8 mouse cellular contexts compared by ENCODE assay signal in genomic region chr5:120865336-120865860, GRCm38 (mm10). TPM values are rescaled to one million over a fixed set of nuclear protein-coding genes. Genes with fewer than 3 reads are reported as not detected.
DNase-seq lines count a peak whose midpoint lies in the region; TF ChIP-seq lines count a peak whose summit lies in the region.
"Had no signal": no experiment of that assay in that cellular context is flagged by ENCODE, and none has a peak within 500 bp of the region (broad histone marks: within the 10 kb centered on the region; RNA-seq: fewer than 3 reads in every experiment).

No protein-coding gene starts in this region.

- H3K27ac ChIP-seq in left cerebral cortex, adult 2 months, result no peak overlapping the region
- H3K27ac ChIP-seq in ES-Bruce4 (ENCODE audit: insufficient read depth, low read length), result no peak overlapping the region

- H3K9me3 ChIP-seq in ES-Bruce4 (replicated peaks; ENCODE audit: control insufficient read depth, insufficient read depth, low read length, poor library complexity, severe bottlenecking), result peaks cover 4% of the 10 kb centered on the region; the same call in 1 of the 2 replicates

- DNase-seq in left cerebral cortex, adult 2 months (ENCODE audit: extremely low spot score in 1 of 2, low spot score in 2 of 2), result no peak
- no peak for DNase-seq in left cerebral cortex, adult 8-10 months (ENCODE audit: low spot score in 2 of 2)
- DNase-seq in ZHBTc4 (ENCODE audit: low read depth, low spot score) (peak; percentile 88), MN1 (ENCODE audit: low spot score) (no peak)
- DNase-seq in mesoderm, embryonic 11.5 days (ENCODE audit: low read depth, low spot score), result peak; percentile 36
- no peak for DNase-seq in gastrocnemius, postnatal 25 days

- intact Hi-C loops in left cerebral cortex, adult 2 months (cut with DNase I), result no loop called here

- TF ChIP-seq POLR2A in ES-Bruce4 (IDR thresholded peaks at IDR 0.05; ENCODE audit: insufficient read depth, low read length), result no peak

- no peaks in the 10 kb centered on the region for H3K4me1 ChIP-seq in ES-Bruce4 (ENCODE audit: control insufficient read depth, insufficient read depth, low read length)

- no peak overlapping the region for H3K4me3 ChIP-seq in left cerebral cortex, adult 2 months
- H3K4me3 ChIP-seq in ES-Bruce4 (ENCODE audit: low read depth, low read length), result no peak overlapping the region
- H3K4me3 ChIP-seq: erythroblast, embryonic 14.5 days had no signal

- no peaks in the 10 kb centered on the region for H3K27me3 ChIP-seq in ES-Bruce4 (ENCODE audit: control insufficient read depth, insufficient read depth, low read length, poor library complexity, severe bottlenecking)

- no peak for TF ChIP-seq EP300 in ES-Bruce4 (IDR thresholded peaks at IDR 0.05; ENCODE audit: insufficient read depth, low read depth, low read length)

- no peak overlapping the region for H3K9ac ChIP-seq in ES-Bruce4 (ENCODE audit: low read depth, poor library complexity, severe bottlenecking)

- H3K36me3 ChIP-seq in ES-Bruce4 (ENCODE audit: control insufficient read depth, insufficient read depth, low read length, poor library complexity, severe bottlenecking), result no peaks in the 10 kb centered on the region

- TF ChIP-seq CTCF in left cerebral cortex, adult 2 months (IDR thresholded peaks at IDR 0.05), result peak; percentile 38
- TF ChIP-seq CTCF in ES-Bruce4 (IDR thresholded peaks at IDR 0.05; ENCODE audit: low read depth, low read length), result peak; percentile 36

RNA-seq across cellular contexts. Expression of gene Oas1h, which starts 4.2 kb away (rescaled TPM):
- not detected for total RNA-seq in left cerebral cortex, adult 2 months (2021)
- total RNA-seq in left cerebral cortex, adult 8-10 months (2022), result not detected
- polyA plus RNA-seq in ES-Bruce4 (2011; ENCODE audit: insufficient read depth, insufficient read length, low read depth, missing spikeins), result not detected in 2 replicates
- not detected for total RNA-seq in gastrocnemius, postnatal 25 days (2021)
- polyA plus RNA-seq: erythroblast, embryonic 14.5 days had no signal

RNA-seq across cellular contexts. Expression of gene Oas1f, which starts 18.2 kb away (rescaled TPM):
- not detected for total RNA-seq in left cerebral cortex, adult 2 months (2021)
- total RNA-seq in left cerebral cortex, adult 8-10 months (2022), result not detected
- polyA plus RNA-seq in ES-Bruce4 (2011; ENCODE audit: insufficient read depth, insufficient read length, low read depth, missing spikeins), result not detected in 2 replicates
- not detected for total RNA-seq in gastrocnemius, postnatal 25 days (2021)
- polyA plus RNA-seq: erythroblast, embryonic 14.5 days had no signal

RNA-seq across cellular contexts. Expression of gene Oas1g, which starts 22.0 kb away (rescaled TPM):
- total RNA-seq in left cerebral cortex, adult 2 months (2021), result not detected
- total RNA-seq in left cerebral cortex, adult 8-10 months (2022), result 1 to 10 TPM in 1 of 4 experiments, under 1 TPM in 1, not detected in 2; 0.27 to 1.4 TPM
- 0.97 and 1.5 TPM in 2 replicates for polyA plus RNA-seq in ES-Bruce4 (2011; ENCODE audit: insufficient read depth, insufficient read length, low read depth, missing spikeins)
- not detected for total RNA-seq in gastrocnemius, postnatal 25 days (2021)
- polyA plus RNA-seq: erythroblast, embryonic 14.5 days had no signal

RNA-seq across cellular contexts. Expression of gene Oas1a, which starts 41.9 kb away (rescaled TPM):
- under 1 TPM in 1 of 2 experiments, not detected in 1; 0.42 TPM for total RNA-seq in left cerebral cortex, adult 2 months (2021)
- total RNA-seq in left cerebral cortex, adult 8-10 months (2022), result under 1 TPM; 0.20 to 0.86 (median 0.57) TPM
- polyA plus RNA-seq in ES-Bruce4 (2011; ENCODE audit: insufficient read depth, insufficient read length, low read depth, missing spikeins), result 2.3 TPM in 1 of 2 replicates, not detected in the other
- under 1 TPM in 1 of 2 experiments, not detected in 1; 0.24 TPM for total RNA-seq in gastrocnemius, postnatal 25 days (2021)
- polyA plus RNA-seq: erythroblast, embryonic 14.5 days had no signal

RNA-seq across cellular contexts. Expression of gene Oas1d, which starts 48.9 kb away (rescaled TPM):
- not detected for total RNA-seq in left cerebral cortex, adult 2 months (2021)
- total RNA-seq in left cerebral cortex, adult 8-10 months (2022), result not detected
- polyA plus RNA-seq in ES-Bruce4 (2011; ENCODE audit: insufficient read depth, insufficient read length, low read depth, missing spikeins), result 0.35 and 0.45 TPM in 2 replicates
- total RNA-seq in gastrocnemius, postnatal 25 days (2021), result not detected
- polyA plus RNA-seq: erythroblast, embryonic 14.5 days had no signal

Comparison
In these comparisons a context has a peak if more than half of its experiments do, and no peak if none do; other contexts are left out.
1. DNase-seq: peak in ZHBTc4 (single experiment) and mesoderm, embryonic 11.5 days (single experiment); none in left cerebral cortex, adult 2 months (0 of 2), left cerebral cortex, adult 8-10 months (0 of 2), gastrocnemius, postnatal 25 days (single experiment) and MN1 (single experiment).